Mouse (Mus musculus) erythroblast, embryonic 14.5 days (primary cell): ENCODE data around the gene Fndc8.

Experiments used
- GATA1 ChIP-seq: IDR thresholded peaks from 2 replicates; pipeline ENCODE4 v1.6.1; 2012; ENCODE audit warnings: low read length, inconsistent platforms, mixed read lengths
- TAL1 ChIP-seq: IDR thresholded peaks from 3 replicates; pipeline ENCODE4 v1.6.1; 2012; ENCODE audit warnings: low read length, inconsistent platforms, mixed read lengths

DNA sequence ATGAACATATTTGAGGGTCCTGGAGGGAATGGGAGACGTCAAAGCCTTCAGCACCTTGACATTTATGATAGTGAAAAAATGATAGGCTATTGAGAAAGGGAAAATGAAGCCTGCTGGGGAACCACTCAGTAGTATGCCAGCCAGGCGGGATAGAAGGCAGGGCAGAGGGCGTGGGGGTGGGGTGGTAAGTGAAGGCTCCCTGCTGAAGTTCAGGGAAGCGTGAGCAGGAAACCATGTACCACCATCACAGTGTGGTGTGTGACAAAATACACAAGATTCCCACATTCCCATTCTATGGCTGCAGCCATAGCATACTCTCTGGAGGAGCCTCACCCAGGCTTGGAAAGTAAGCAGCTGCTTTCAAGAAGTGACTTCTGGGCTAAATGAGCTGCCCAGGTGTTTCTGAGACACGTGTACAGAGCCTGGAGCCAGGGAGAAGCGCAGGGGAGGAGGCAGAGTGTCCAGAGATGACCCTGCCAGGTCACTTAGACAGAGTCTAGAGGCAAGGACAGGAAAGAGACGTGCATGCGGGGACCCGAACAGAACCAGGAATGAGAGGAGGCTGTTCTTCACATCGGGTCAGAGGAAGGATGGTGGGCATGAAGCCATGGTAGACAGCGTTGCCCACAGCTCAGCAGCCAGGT lies 47.0 kb upstream of the Fndc8 start:
- no peak for TF ChIP-seq GATA1
- no peak for TF ChIP-seq TAL1
